Mouse (Mus musculus): ENCODE measurements around the gene Pdzd7. TPM values are rescaled to one million over a fixed set of nuclear protein-coding genes. Genes with fewer than 3 reads are reported as not detected.
A peak's percentile ranks its signal among the peaks of the same experiment; 100 is the strongest.

Pdzd7 gene
- total RNA-seq, 2 experiments from 2014 or later, result not detected

DNA sequence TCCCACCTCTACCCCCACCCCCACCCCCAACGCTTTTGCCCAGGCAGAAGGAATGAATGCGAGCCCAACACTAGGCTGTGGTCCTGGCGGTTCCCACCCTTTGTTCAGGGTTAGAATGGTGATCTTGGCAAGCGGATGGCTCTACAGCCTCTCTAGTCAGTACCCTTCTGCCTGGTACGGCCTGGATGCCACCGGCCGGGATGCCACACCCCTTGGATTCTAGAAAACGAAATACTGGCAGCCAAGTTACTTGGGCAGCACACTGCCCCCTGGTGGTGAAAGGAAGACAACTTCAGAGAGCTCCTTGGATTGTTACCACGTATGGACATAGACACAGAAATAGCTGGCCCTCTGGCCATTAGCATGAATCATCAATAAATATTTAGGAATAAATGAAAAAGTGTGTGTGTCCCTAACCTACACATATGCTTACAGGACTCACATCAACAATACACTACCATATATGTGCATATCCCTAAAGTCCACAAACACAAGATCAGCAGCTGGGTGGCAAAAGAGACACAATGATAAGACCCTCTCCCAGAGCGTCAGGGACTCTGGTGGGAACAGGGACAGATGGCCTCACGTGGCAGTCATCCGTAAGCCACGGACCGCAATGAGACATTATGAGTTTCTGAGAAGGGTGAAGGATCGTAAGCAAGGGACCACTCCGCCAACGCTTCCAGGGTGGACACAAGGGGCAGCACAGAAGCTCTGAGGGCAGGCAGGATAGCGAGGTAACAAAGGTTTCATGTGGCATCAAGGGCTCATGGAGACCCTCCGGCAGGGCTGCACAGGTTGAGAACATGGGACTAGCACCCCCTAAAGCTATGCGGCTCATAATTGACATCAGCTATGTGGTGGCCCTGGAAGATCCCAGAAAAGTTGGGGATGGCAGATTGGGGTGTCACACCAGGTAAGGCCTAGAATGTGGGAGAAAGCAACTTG lies 14.5 kb downstream of the Pdzd7 start:
- peak; percentile 85 for DNase-seq

DNA sequence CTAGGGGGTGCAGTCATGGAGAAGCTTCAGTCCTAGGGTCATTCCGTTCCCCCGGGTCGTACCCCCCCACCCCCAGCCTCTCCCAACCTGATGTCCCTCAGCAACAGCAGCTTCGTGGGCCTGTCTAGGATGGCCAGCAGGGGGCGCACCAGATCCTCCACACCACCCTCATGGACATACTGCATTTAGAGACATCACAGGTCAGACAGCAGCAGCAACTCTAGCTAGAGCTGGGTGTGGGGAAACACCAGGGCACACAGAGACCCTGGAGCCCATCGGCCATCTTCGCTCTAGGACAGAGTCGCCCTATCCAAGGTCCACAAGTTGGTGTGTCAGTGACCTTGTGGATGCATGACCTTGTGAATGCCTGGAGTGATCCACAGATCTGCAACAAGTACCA lies 15.4 kb downstream of the Pdzd7 start:
- peak; percentile 84 for DNase-seq

- no peak for DNase-seq
Measured at GRCm38 (mm10) chr19:45029571-45029970, 15.9 kb downstream of the Pdzd7 start.

- no peak for DNase-seq
Measured at GRCm38 (mm10) chr19:45028746-45029145, 16.8 kb downstream of the Pdzd7 start.

- no peak for DNase-seq
Measured at GRCm38 (mm10) chr19:45027848-45028247, 17.7 kb downstream of the Pdzd7 start.

DNA sequence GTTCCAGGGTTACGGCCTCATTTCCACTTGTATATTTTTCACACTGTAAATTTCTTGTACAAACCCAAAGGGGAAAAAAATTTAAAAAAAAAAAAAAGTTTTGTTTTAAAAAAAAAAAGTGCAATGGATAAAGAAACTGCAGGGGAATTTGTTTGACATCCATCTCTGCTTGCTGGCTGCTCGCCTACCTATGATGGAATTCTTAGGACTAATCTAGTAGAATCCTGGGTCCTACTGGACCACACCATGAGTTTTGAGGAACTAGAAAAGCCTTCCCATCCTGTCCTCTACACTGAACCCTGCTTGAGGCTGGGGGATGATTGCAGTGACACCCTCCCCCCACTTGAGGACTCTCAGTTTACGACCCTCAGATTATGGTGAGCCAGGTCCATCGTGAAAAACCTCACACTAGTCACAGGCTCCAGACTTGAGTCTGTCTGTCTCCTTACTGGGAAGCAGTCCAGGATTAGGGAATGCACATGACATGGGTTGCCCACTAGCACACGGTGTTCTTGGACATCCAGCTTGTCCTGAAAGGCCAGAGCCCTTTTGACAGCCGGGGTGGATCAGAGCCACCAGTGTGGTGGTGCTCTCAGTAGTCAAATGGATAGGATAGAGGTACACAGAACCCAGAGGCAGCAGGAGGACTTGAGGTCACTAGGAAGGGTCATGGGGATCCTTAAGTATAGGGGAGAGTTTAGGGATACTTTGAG lies 18.4 kb downstream of the Pdzd7 start:
- no peak for DNase-seq

- DNase-seq, result no peak
Measured at GRCm38 (mm10) chr19:45025937-45026568, 19.5 kb downstream of the Pdzd7 start.

- DNase-seq, result no peak
Measured at GRCm38 (mm10) chr19:45024775-45025174, 20.7 kb downstream of the Pdzd7 start.

DNA sequence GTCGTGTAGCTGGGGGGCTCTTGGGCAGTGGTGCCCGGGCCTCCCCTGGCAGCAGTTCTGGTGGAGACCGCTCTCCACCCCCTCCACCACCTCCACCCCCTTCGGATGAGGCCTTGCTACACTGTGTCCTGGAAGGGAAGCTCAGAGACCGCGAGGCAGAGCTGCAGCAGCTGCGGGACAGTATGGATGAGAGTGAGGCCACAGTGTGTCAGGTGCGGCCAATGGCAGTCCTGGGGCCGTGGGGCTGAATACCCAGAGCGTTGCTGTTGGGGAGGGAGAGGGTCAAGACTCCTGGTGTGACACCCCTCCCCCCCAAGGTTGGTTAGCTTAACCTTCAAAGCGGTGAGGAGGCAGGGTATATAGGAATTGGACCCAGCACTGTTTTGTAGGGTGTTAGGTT lies 21.5 kb downstream of the Pdzd7 start:
- DNase-seq, result no peak

DNA sequence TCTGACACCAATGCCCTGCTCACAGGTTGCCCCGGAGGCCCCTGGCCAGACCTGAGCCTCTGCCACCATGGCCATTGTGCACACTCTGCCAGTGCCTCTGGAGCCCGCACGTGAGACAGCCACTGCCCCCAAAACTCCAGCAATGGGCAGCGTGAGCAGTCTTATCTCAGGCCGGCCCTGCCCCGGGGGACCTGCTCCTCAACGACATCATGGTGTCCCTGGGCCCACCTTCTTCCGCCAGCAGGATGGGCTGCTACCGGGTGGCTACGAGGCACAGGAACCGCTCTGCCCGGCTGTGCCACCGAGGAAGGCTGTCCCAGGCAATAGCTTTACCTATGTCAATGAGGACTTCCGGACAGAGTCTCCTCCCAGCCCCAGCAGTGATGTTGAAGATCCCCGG lies 24.2 kb downstream of the Pdzd7 start:
- peak; percentile 17 for DNase-seq

- peak; percentile 79 for DNase-seq
Measured at GRCm38 (mm10) chr19:45020348-45020747, 25.2 kb downstream of the Pdzd7 start.

DNA sequence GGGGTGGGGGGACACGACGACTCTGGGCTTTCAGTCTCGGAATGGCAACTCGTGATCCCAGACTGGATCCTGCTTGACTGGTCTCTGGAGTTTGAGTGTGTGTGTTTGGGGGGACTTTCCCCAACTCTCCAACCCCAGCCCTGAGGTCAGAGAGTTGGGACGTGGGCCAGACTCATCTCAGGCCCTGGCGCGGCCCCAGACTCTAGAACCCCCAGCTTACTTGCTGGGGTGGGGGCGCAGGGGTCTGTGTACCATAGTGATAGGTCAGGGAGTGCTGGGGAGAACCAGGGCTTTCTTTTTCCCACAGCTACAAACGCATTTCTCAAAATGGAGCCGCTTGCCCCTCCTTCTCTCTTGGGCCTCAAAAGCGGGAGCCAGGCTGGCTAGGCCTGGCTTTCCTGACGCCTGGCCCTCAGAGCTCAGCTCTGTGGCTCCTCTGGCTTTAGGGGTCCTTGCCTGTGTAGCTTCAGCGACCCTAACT lies 27.1 kb downstream of the Pdzd7 start:
- DNase-seq, result peak; percentile 54

DNA sequence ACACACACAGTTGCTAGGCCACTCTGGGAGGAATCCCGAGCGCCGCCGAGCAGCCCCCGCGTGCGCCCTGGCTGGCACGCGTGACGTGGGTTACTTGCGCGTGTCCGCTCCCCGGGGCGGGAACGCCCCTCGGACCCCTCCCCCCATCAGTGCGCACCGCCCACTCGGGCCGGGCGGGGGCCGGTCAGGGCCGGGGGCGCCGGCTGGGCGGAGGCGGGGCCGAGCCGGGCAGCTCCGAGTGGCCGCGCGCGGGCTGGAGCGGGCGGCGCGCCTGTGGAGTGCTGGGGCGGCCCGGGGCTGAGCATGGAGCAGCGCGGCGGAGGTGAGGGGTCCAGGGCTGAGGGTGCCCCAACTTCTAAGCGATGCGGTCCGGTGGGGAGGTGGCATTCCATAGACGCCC lies 27.6 kb downstream of the Pdzd7 start:
- DNase-seq, result peak; percentile 96

DNA sequence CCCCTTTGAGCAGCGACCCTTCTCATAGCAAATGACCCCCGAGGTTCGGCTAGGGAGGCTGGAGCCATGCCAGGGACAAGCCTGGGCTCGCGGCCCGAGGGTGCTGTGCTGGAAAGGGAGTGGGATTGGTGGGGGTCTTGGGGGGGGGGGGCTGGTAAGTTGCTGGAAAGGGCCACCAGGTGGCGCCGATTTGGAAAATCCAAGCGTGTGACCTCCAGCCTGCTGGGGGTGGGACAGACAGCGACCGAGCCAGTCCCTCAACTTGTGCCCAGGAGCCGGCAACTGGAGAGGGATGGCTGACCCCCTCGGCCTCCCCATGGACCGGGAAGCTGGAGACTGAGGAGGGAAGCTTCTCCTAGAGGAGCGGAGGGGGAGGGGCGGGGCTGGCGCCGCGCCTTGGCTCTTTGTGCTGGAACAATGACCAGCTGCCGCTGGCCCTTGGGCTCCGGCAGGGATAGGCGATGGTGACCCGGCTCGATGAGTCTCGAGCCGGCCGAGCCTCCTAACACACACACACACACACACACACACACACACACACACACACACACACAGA lies 28.2 kb downstream of the Pdzd7 start:
- DNase-seq, result peak; percentile 92

GRCm38 (mm10) chr19:45016341-45017215 lies 28.9 kb downstream of the Pdzd7 start:
- DNase-seq, result peak; percentile 88

GRCm38 (mm10) chr19:45015518-45016281 lies 29.8 kb downstream of the Pdzd7 start:
- DNase-seq, result peak; percentile 61

GRCm38 (mm10) chr19:45014981-45015402 lies 30.5 kb downstream of the Pdzd7 start:
- peak; percentile 76 for DNase-seq

DNA sequence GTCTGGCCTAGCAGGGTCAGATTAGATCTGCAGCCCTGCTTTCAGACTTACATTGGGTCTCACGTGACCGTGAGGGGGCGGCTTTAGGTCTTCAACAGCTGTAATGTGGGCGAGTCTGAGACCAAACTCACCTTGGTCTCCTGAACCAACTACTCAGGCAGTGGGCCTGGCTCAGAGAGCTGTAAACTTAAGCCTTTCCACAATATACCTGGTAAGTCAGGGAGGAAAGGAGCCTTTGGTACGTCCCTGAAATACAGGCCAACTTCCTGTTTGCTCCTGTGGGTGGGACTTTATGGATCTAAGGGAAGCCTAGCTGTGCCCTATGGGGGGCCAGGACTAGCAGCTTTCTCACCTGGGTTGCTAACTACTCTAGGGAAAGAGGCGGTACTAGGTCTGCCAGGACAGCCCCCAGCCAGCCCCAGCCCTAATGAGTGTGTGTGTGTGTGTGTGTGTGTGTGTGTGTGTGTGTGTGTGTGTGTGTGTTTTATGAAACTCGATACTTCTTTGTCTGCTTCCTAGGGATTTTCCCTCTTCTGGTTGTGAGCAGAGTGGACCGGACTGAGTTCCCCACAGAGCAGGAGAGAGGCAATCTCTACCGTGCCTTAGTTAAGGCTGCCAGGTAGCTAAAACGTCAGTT lies 31.1 kb downstream of the Pdzd7 start, which contains the start of gene Lzts2:
Gene Lzts2 (plus strand): TSS at position 80 of the 637 bp plus-strand sequence.
- DNase-seq, result peak; percentile 21

DNA sequence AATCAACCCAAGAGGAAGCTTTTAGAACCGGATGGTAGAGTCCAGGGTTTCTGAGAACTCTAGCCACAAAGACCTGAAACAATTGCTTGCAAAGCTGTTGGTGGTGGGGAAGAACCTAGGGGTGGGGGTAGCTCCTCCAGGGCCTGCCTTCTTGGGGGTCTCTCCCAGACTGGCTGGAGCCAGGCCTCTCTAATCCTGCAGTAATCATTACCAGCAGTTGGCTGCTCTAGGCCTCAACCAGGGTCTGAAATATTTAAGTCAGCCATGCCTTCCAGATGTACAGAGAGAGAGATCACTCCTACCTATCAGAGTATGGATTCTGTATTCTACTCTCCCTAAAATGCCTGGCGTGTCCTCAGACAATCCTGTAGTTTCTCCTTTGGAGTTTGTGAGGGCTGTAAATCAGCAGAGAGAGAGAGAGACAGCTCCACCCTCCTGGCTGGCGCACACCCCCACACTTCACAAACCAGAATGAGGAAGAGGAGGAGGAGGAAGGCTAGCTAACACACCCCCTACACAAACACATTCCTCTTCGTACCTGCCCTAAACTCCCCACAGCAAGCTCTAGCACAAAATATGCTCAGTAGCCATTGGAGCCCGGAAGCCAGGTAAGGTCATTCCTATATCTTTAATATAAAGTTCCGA lies 31.8 kb downstream of the Pdzd7 start:
- no peak for DNase-seq

DNA sequence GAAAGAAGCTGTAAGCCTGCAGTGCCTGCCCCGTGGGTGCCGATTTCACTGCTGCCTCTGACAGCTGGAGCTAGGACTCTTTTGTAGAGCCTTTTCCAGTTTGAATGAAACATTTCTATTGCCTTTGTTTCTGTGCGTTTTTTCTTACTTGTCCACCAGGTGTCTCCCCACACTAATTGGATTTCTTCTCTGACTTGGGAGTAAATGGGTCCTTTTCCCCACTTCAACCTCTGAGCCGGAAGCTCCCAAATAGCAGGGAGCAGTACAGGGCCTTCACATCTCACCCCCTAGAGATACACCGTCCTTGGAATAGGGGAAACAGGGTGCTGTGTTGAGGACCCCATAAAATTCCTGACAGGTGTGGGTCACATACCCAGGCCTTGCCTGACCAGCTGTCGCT lies 32.9 kb downstream of the Pdzd7 start:
- peak; percentile 38 for DNase-seq

Data from heart, postnatal 4 days (tissue).